Mouse (Mus musculus) E14TG2a.4 (cell line): ENCODE measurements around the gene Dnaic1.

ENCODE experiments used
- H3K27me3 ChIP-seq: 2 replicates; pipeline ENCODE4 v1.6.1; 2014; ENCODE audit warnings: low read length, control low read depth; ENCODE audit not compliant: insufficient read depth
- H3K36me3 ChIP-seq: 2 replicates; pipeline ENCODE4 v1.6.1; 2014; ENCODE audit warnings: low read length, control low read depth; ENCODE audit not compliant: insufficient read depth
- H3K4me1 ChIP-seq: replicated peaks from 2 replicates; pipeline ENCODE4 v1.6.1; 2014; ENCODE audit warnings: low read depth, low read length, control low read depth
- H3K4me3 ChIP-seq: replicated peaks from 2 replicates; pipeline ENCODE4 v1.5.1; 2014; ENCODE audit warnings: mild to moderate bottlenecking, low read length
- H3K9me3 ChIP-seq: 2 replicates; pipeline ENCODE4 v1.6.1; 2014; ENCODE audit warnings: low read length, control low read depth
- CTCF ChIP-seq: conservative IDR thresholded peaks from 2 replicates; pipeline ENCODE4 v1.5.1; 2014; ENCODE audit warnings: low read length
- NANOG ChIP-seq: IDR thresholded peaks from 2 replicates; pipeline ENCODE4 v1.6.1; 2014; ENCODE audit warnings: borderline replicate concordance, low read length, mixed read lengths
- POU5F1 ChIP-seq: IDR thresholded peaks from 2 replicates; pipeline ENCODE4 v1.6.1; 2014; ENCODE audit warnings: low read length, borderline replicate concordance

Dnaic1 gene

GRCm38 (mm10) chr4:41575914-41576313, 6.3 kb downstream of the Dnaic1 start:
- Histone ChIP-seq H3K4me1 (no peaks in the 10 kb centered on the region), H3K36me3 (no peaks in the 10 kb centered on the region), H3K9me3 (no peaks in the 10 kb centered on the region), H3K4me3 (no peak overlapping the region), H3K27me3 (peaks cover 14% of the 10 kb centered on the region)
- no peak for TF ChIP-seq NANOG
- no peak for TF ChIP-seq POU5F1
- no peak for TF ChIP-seq CTCF

GRCm38 (mm10) chr4:41583353-41583752, 13.8 kb downstream of the Dnaic1 start:
- no peak for TF ChIP-seq CTCF
- no peak for TF ChIP-seq NANOG
- TF ChIP-seq POU5F1: no peak
- Histone ChIP-seq H3K36me3 (no peaks in the 10 kb centered on the region), H3K4me3 (no peak overlapping the region), H3K4me1 (no peaks in the 10 kb centered on the region), H3K27me3 (peaks cover 4% of the 10 kb centered on the region), H3K9me3 (no peaks in the 10 kb centered on the region)

GRCm38 (mm10) chr4:41602818-41603217, 33.2 kb downstream of the Dnaic1 start:
- Histone ChIP-seq H3K9me3 (no peaks in the 10 kb centered on the region), H3K4me1 (peaks cover 10% of the 10 kb centered on the region), H3K4me3 (no peak overlapping the region), H3K27me3 (peaks cover 14% of the 10 kb centered on the region), H3K36me3 (no peaks in the 10 kb centered on the region)
- TF ChIP-seq CTCF (no peak), NANOG (no peak), POU5F1 (no peak)

GRCm38 (mm10) chr4:41604476-41605396, 35.2 kb downstream of the Dnaic1 start:
- peaks cover 10% of the 10 kb centered on the region for H3K4me1 ChIP-seq
- no peaks in the 10 kb centered on the region for H3K36me3 ChIP-seq
- TF ChIP-seq POU5F1 (no peak), NANOG (no peak)
- H3K27me3 ChIP-seq: peaks cover 19% of the 10 kb centered on the region
- no peaks in the 10 kb centered on the region for H3K9me3 ChIP-seq
- H3K4me3 ChIP-seq: no peak overlapping the region

- Histone ChIP-seq H3K4me3 (no peak overlapping the region), H3K36me3 (no peaks in the 10 kb centered on the region), H3K9me3 (no peaks in the 10 kb centered on the region), H3K4me1 (peaks cover 10% of the 10 kb centered on the region), H3K27me3 (peaks cover 22% of the 10 kb centered on the region)
- no peak for TF ChIP-seq POU5F1
- no peak for TF ChIP-seq NANOG
Observed at GRCm38 (mm10) chr4:41606784-41607183, 37.2 kb downstream of the Dnaic1 start.

- Histone ChIP-seq H3K9me3 (no peaks in the 10 kb centered on the region), H3K36me3 (no peaks in the 10 kb centered on the region), H3K4me3 (no peak overlapping the region), H3K27me3 (peaks cover 13% of the 10 kb centered on the region), H3K4me1 (no peaks in the 10 kb centered on the region)
- TF ChIP-seq POU5F1: no peak
- no peak for TF ChIP-seq NANOG
- no peak for TF ChIP-seq CTCF
Observed at GRCm38 (mm10) chr4:41609681-41610593, 40.4 kb downstream of the Dnaic1 start.

- Histone ChIP-seq H3K27me3 (peaks cover 15% of the 10 kb centered on the region), H3K4me1 (no peaks in the 10 kb centered on the region), H3K36me3 (no peaks in the 10 kb centered on the region), H3K9me3 (no peaks in the 10 kb centered on the region), H3K4me3 (no peak overlapping the region)
- TF ChIP-seq NANOG (no peak), POU5F1 (no peak), CTCF (no peak)
Observed at GRCm38 (mm10) chr4:41610594-41610980, 41.0 kb downstream of the Dnaic1 start.

- Histone ChIP-seq H3K9me3 (no peaks in the 10 kb centered on the region), H3K27me3 (peaks cover 17% of the 10 kb centered on the region), H3K4me3 (no peak overlapping the region), H3K36me3 (no peaks in the 10 kb centered on the region), H3K4me1 (no peaks in the 10 kb centered on the region)
- TF ChIP-seq POU5F1 (no peak), CTCF (no peak), NANOG (no peak)
Observed at GRCm38 (mm10) chr4:41612166-41612565, 42.6 kb downstream of the Dnaic1 start.
